Mouse (Mus musculus) heart, adult 2 months (tissue): ENCODE data around the gene Mfge8. TPM values are rescaled to one million over a fixed set of nuclear protein-coding genes. Genes with fewer than 3 reads are reported as not detected.

Experiments used
- DNase-seq, 2 experiments: peaks; one replicate each; pipeline ENCODE4 v3.0.0; 2021
- H3K27ac ChIP-seq: fragments of 200-600 bp; 2 replicates; pipeline ENCODE4 v1.8.1; 2022
- H3K27me3 ChIP-seq: fragments of 200-500 bp; 2 replicates; pipeline ENCODE4 v1.6.1; 2012; ENCODE audit warnings: mild to moderate bottlenecking, low read length, inconsistent platforms, mixed read lengths; ENCODE audit not compliant: control insufficient read depth, insufficient read depth
- H3K36me3 ChIP-seq: fragments of 200-500 bp; 2 replicates; pipeline ENCODE4 v1.6.1; 2012; ENCODE audit warnings: low read length, inconsistent platforms; ENCODE audit not compliant: control insufficient read depth, insufficient read depth
- H3K4me1 ChIP-seq: fragments of 200-500 bp; 2 replicates; pipeline ENCODE4 v1.6.1; 2011; ENCODE audit warnings: low read length; ENCODE audit not compliant: control insufficient read depth, insufficient read depth
- H3K4me3 ChIP-seq: fragments of 200-600 bp; 2 replicates; pipeline ENCODE4 v1.8.1; 2022
- H3K79me2 ChIP-seq: fragments of 200-500 bp; replicated peaks from 2 replicates; pipeline ENCODE4 v1.6.1; 2012; ENCODE audit warnings: mild to moderate bottlenecking, inconsistent platforms, low read length, moderate library complexity, mixed read lengths; ENCODE audit not compliant: control insufficient read depth, insufficient read depth
- H3K9ac ChIP-seq: fragments of 200-500 bp; 2 replicates; pipeline ENCODE4 v1.6.1; 2012; ENCODE audit warnings: low read depth, mild to moderate bottlenecking, control low read depth, inconsistent platforms, low read length, mixed read lengths
- CTCF ChIP-seq: fragments of 200-600 bp; IDR thresholded peaks from 2 replicates; pipeline ENCODE4 v1.8.1; 2022; ENCODE audit warnings: antibody characterized with exemption, mild to moderate bottlenecking, moderate library complexity
- EP300 ChIP-seq: fragments of 200-500 bp; IDR thresholded peaks from 2 replicates; pipeline ENCODE4 v1.6.1; 2011; ENCODE audit warnings: low read depth, low read length, control low read depth; ENCODE audit not compliant: insufficient read depth
- POLR2A ChIP-seq: fragments of 200-500 bp; IDR thresholded peaks from 2 replicates; pipeline ENCODE4 v1.6.1; 2011; ENCODE audit warnings: mild to moderate bottlenecking, low read depth, low read length, control low read depth; ENCODE audit not compliant: insufficient read depth
- WGBS: fragments of 180-500 bp; shearing (Covaris S2); methylation state at CpG from one replicate; pipeline ENCODE4 v1.1.7; 2018; 5-methylcytosine and 5-hydroxymethylcytosine counted together
- intact Hi-C: fragments of 180-260 bp; cut with DNase I; formaldehyde crosslinking; loops from one replicate; pipeline ENCODE4 v1.15.1; 2025
- polyA plus RNA-seq: library from polyadenylated mRNA; depleted of rRNA; stranded (reverse); fragments of >200 nt; gene quantifications from 2 replicates; pipeline ENCODE4 v1.2.3, GENCODE M21; 2012
- total RNA-seq, 2 experiments: library from RNA; stranded (reverse); gene quantifications; 2 replicates each; pipeline ENCODE4 v1.2.3; 2021

Gene Mfge8
- total and polyA plus RNA-seq, 3 experiments = 122 to 172 (median 133) TPM

DNA sequence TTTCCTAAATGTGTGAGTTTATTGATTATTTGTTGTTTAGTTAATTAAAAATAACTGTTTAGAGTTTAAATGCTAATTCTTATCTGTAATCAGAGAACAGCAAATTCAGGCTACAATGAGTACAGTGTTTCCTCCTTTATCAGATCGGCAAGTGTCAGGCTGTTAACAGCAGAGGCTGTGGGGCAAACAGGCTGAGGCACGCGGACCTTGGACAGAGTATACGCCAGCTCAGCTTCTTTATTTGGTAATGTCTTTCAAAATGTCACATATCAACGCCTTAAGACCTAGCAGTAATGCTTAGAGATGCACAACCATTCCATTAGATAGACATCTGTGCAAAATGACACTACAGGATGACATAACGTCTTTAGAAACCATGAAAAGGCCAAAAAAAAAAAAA is 662 bp upstream of the Mfge8 start:
- DNase-seq = no peak
- peak overlapping the region; percentile 96 for H3K27ac ChIP-seq
- intact Hi-C loops = loop anchor here (5.0 kb wide), 1 partner anchor 318 kb away; the partner anchor contains the start of gene Polg

GRCm38 (mm10) chr7:79147931-79148653 is 768 bp downstream of the Mfge8 start:
- Histone ChIP-seq H3K9ac (peak overlapping the region; percentile 85), H3K4me3 (peak overlapping the region; percentile 69), H3K36me3 (no peaks in the 10 kb centered on the region), H3K79me2 (peaks cover 2% of the 10 kb centered on the region; the same call in 1 of the 2 replicates), H3K4me1 (peaks cover 6% of the 10 kb centered on the region), H3K27ac (peak overlapping the region; percentile 96), H3K27me3 (no peaks in the 10 kb centered on the region)
- TF ChIP-seq POLR2A = no peak
- no peak for TF ChIP-seq CTCF
- peak in 1 of 2 experiments; percentile 50 for DNase-seq
- intact Hi-C loops = loop anchor here (5.0 kb wide), 1 partner anchor 319 kb away; the partner anchor contains the start of gene Polg
- WGBS = 2% methylated on average over 20 of the region's 20 CpGs

More for the DNA sequence above, 662 bp upstream of the Mfge8 start:
- H3K4me1 ChIP-seq = peaks cover 6% of the 10 kb centered on the region
- no peak overlapping the region for H3K9ac ChIP-seq
- WGBS = 36% methylated on average over 6 of the region's 6 CpGs
- TF ChIP-seq POLR2A = no peak
- 0 out of 2 replicates have a peak, but pooled peaks have one; percentile 12 for TF ChIP-seq EP300
- no peak for TF ChIP-seq CTCF
- H3K79me2 ChIP-seq = peaks cover 2% of the 10 kb centered on the region; the same call in 1 of the 2 replicates
- H3K4me3 ChIP-seq = peak overlapping the region; percentile 69
- H3K27me3 ChIP-seq = no peaks in the 10 kb centered on the region
- H3K36me3 ChIP-seq = no peaks in the 10 kb centered on the region

GRCm38 (mm10) chr7:79147011-79147837 is 1.6 kb downstream of the Mfge8 start:
- H3K79me2 ChIP-seq = peaks cover 2% of the 10 kb centered on the region; the same call in 1 of the 2 replicates
- peak; percentile 57 to 60 for DNase-seq
- H3K4me3 ChIP-seq = peak overlapping the region; percentile 69
- peak overlapping the region; percentile 96 for H3K27ac ChIP-seq
- WGBS = 40% methylated on average over 12 of the region's 12 CpGs
- peaks cover 6% of the 10 kb centered on the region for H3K4me1 ChIP-seq
- intact Hi-C loops = loop anchor here (5.0 kb wide), 1 partner anchor 320 kb away; the partner anchor contains the start of gene Polg
- H3K36me3 ChIP-seq = no peaks in the 10 kb centered on the region
- no peaks in the 10 kb centered on the region for H3K27me3 ChIP-seq
- TF ChIP-seq POLR2A (peak; percentile 18; the same call in 1 of the 2 replicates), CTCF (no peak)
- H3K9ac ChIP-seq = peak overlapping the region; percentile 85

- Histone ChIP-seq H3K4me3 (no peak overlapping the region), H3K27me3 (no peaks in the 10 kb centered on the region), H3K27ac (no peak overlapping the region), H3K36me3 (peaks cover 5% of the 10 kb centered on the region; the same call in 1 of the 2 replicates), H3K9ac (no peak overlapping the region), H3K79me2 (no peaks in the 10 kb centered on the region), H3K4me1 (peaks cover 2% of the 10 kb centered on the region; the same call in 1 of the 2 replicates)
- peak; percentile 74 to 85 for DNase-seq
- intact Hi-C loops = loop anchor here (1.0 to 5.0 kb wide), 3 partner anchors 41 to 206 kb away; no protein-coding TSS in a partner anchor
- 38% methylated on average over 8 of the region's 8 CpGs for WGBS
- peak; percentile 88 for TF ChIP-seq EP300
- TF ChIP-seq POLR2A = no peak
These were observed 8.0 kb downstream of the Mfge8 start for GRCm38 (mm10) chr7:79140897-79141296.

GRCm38 (mm10) chr7:79139891-79140591 is 8.8 kb downstream of the Mfge8 start:
- H3K36me3 ChIP-seq = peaks cover 5% of the 10 kb centered on the region; the same call in 1 of the 2 replicates
- H3K79me2 ChIP-seq = no peaks in the 10 kb centered on the region
- intact Hi-C loops = loop anchor here (5.0 kb wide), 2 partner anchors 42 to 207 kb away; no protein-coding TSS in a partner anchor
- DNase-seq = no peak
- peaks cover 2% of the 10 kb centered on the region; the same call in 1 of the 2 replicates for H3K4me1 ChIP-seq
- no peak overlapping the region for H3K4me3 ChIP-seq
- H3K9ac ChIP-seq = no peak overlapping the region
- no peak overlapping the region for H3K27ac ChIP-seq
- H3K27me3 ChIP-seq = no peaks in the 10 kb centered on the region
- TF ChIP-seq EP300 (no peak), CTCF (no peak), POLR2A (no peak)
- 52% methylated on average over 4 of the region's 4 CpGs for whole genome bisulfite sequencing
